Mouse (Mus musculus): ENCODE data around the gene Psmb10.

DNA sequence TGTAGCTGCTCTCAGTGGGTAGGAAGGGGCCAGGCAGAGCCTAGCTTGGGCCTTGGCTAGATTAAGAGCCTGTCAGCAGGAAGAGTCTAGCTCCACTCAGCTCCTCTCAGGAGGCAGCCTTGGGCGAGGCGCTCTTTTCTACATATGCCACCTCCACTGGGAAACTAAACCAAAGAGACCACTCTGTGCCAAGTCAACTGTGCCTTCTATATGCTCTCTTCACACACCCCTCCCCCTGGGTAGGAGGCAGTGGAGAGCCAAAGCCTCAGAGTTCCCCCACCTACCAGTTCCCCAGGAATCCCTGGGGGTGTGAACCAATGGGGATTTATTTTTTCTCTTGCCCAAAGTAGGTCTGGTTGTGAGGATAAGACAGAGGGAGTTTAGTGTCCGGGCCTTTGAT lies 7.0 kb downstream of the Psmb10 start:
- TF ChIP-seq CTCF (IDR thresholded peaks at IDR 0.05; ENCODE audit: control insufficient read depth, insufficient read depth, insufficient replicate concordance, low read depth, low read length), result no peak
- TF ChIP-seq POLR2A (IDR thresholded peaks at IDR 0.05; ENCODE audit: control insufficient read depth, low read depth, low read length), result no peak

All from testis, adult 2 months (tissue).